Mouse (Mus musculus): Measurements from ENCODE around the gene C1ql1.

C1ql1 gene

DNA sequence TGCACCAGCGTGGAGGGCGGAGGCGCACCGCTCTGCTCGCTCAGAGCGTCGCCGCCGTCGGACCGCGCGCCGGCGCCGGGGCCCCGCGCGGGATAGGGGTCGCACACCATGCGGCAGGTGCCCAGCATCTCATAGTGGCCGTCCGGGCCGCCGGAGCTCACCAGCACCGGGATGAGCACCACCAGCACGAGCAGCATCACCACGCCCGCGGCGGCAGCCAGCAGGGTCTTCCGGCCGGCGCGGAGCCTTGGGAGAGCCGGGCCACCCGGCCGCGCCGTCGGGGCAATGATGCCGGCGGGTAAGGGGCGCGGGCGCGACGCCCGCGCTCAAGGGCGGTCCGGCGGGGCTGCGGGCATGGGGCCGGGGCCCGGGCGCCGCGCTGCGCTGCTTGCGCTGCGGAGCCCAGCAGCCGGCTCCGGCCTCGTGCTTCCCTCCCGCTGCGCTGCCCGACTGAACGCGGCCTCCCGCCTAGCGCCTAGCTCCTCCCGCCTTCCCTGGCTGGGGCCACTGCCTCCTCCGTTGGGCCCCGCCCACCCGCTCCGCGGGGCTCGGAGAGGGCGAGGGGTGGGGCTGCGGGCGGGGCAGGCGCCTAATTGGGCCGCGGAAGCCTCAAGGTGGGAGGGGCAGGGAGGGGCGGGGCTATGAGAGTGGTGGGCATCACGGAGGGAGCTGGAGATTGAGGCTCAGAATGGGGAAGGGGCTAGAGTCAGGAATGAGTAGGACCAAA lies at the start of gene C1ql1:
TSS of gene C1ql1 (minus strand) at position 424 of the 727 bp plus-strand sequence.
- 1% methylated on average over 83 of the region's 87 CpGs for WGBS

DNA sequence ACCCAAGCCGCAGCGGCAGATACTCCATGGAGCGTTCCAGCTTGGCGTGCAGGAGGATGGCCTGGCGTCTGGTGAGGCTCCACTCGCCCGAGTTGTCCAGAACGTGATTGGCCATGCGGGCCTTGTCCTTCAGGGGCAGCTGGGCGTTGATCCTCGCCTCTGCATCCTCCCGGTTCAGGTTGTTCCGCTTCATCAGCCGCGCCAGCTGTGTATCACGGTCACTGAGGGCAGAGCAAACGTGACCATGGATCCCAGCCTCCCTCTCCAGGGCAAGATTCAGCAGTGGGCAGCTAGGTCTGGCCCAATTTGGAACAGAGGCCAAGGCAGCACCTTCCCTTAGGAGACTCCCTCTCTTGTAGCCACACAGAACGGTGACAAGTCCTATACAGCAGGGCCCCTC lies 48.5 kb upstream of the C1ql1 start:
- WGBS: 95% methylated on average over 18 of the region's 18 CpGs

DNA sequence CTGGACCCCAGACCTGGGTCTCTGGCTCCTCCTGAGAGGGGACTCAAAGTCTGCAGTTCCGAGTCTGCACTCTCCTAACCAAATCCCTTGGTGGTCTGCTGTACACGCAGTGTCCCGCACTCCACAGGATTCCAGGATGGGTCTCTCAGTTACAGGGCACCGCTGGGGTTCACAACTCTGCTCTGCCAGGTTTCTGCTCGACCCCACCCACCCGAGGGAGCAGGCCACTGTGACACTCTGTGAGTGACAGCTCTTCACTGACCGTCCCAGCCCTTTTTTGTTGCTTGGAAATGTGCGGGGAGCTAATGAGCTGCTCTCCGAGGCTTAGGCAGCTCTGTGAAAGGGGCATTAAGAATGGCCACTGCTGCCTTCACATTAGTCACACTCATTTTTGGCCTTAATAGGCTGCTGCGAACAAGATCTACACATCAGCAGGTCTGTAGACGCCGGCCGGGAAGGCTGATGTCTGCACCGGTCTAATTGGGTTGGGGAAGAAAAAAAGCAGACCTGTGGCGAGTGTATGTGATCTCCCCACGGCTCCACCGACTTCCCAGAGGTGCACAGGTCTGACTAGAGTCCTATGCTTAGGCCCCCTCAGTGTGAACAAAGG lies 47.0 kb upstream of the C1ql1 start:
- WGBS: 63% methylated on average over 17 of the region's 17 CpGs

DNA sequence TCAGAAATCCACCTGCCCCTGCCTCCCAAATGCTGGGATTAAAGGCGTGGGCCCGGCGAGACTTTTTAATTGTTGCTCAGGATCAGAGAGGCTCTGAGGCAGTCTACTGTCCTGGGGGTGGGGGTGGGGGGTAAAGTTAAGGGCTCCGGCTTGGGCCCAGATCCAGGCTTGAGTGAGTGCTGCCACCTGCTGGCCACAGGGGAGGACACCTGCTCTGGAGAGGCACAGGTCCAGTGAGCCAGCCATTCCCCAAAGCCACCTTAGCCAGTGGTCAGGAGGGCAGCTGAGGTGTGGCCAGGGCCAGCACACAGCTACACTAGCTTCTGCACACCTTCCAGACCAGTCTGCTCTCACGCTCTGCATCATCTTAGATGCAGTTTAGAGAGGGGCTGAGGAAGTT lies 46.5 kb upstream of the C1ql1 start:
- WGBS: 27% methylated on average over 5 of the region's 5 CpGs

DNA sequence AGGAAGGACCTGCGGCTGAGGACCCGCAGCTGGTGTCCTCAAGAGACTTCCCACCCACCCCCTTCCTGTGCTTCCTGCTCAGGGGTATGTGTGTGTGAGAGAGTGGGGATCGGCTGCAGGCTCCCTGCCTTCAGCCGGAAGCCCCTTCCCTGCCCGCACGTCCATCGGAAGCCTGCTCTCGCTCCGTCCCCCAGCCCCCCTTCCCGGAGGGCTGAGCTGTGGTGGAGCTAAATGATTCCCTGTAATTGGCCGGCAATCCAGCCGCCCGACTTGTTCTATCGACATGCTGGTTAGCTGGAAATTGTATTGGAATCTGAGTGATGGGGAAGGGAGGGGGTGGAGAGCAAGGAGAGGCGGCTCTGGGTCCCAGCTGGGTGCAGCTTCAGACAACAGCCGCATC lies 45.2 kb upstream of the C1ql1 start:
- 17% methylated on average over 16 of the region's 16 CpGs for WGBS

DNA sequence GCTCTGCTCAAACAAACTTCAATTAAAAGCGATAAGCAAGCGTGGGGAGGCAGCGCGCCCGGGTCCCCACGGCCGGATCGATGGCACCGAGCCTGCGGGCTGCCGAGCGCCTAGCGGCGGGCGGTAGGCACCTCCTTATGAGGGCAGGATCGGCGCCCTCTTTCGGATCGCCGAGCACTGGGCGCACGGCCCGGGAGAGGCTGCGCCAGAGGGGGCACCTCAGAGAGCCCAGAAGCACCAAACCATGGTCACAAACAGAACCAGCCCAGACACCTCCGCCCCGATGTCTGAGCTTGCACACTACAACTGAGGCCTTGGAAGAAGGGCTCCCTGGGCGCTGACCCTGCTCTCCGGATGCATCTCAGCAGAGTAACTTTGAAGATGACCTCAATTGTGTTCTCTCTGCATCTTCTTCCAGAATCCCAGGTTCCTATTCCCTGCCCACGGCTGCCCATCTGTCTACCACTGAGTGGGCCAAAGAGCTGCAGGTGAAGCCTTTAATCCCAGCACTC lies 43.7 kb upstream of the C1ql1 start:
- 3% methylated on average over 29 of the region's 29 CpGs for WGBS

DNA sequence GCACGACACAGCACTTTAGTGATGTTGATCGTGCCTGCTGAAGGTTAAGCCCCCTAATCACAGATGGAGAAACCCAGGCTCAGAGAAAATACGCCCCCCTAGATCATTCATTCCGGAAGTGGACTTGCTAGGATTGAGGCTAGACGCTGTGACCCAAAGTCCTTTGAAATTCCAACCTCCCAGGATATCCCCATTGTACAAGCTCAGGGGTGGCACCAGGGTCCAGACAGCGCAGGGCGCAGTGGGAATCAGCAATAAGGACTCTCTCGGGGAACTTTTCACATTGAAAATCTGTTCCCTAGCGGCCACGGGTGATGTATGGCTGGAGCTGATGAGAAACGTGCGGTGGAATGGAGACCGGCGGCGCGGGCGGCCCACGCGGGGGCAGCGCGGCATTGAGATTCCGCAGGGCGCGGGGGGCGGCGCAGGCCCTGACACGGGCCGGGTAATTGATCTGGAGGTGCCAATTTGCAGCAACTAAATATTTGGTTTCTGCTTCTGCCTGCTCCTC lies 43.2 kb upstream of the C1ql1 start:
- 15% methylated on average over 28 of the region's 28 CpGs for WGBS

DNA sequence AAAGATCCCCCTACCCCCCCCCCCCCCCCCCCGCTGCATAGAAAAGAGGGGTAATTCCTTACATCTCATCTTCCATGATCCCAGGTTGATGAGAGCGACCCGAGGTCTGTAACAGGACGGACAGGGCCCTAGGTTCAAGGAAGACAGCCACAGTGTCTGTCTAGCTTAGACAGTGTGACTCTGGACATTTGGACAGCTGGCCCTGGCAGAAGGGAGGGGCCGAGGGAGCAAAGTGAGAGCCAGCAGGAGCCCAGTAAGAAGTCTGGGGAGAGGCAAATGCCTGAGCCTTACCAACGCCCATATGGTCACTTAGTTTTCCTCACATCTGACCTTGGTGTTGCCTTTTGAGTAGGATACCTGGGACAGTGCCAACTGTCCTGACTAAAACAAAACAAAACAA lies 38.7 kb upstream of the C1ql1 start:
- WGBS: 77% methylated on average over 6 of the region's 6 CpGs

DNA sequence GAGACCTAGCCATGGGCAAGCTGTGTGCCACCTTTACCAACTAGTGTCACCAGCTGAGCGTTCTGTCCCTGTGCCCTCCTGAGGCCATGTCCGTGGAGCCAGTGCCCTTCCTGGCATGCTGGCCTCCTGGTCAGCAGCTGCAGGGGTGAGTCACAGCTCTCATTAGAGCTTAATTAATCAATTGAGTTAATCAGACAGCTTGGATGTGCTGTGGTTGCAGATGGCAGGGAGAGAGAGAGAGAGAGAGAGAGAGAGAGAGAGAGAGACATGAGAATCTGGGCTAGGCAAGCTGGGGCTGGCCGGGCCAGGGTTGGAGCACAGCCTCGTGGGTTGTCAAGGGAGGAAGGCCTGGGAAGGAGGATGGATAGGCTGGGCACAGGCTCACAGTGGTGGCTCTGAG lies 38.1 kb upstream of the C1ql1 start:
- WGBS: 70% methylated on average over 4 of the region's 4 CpGs

DNA sequence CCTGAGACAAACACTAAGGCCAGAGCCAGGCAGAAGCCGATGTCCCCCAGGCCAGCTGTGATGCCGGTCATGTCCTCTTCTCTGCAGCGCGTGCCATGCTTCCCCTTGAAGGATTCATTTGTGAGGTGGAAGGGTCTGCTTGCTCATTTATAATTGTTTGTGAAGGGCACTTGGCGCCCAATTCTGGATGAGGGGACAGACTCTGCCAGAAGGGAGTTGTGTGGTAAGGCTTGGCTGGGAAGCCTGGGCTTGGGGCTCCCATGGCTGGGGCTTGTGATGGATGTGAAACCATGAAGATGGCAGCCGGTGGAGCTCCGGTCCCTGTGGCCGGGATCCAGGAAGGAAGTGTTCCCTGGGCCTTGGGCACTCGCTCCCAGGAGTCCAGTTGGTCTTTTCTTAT lies 37.6 kb upstream of the C1ql1 start:
- WGBS: 89% methylated on average over 9 of the region's 9 CpGs

DNA sequence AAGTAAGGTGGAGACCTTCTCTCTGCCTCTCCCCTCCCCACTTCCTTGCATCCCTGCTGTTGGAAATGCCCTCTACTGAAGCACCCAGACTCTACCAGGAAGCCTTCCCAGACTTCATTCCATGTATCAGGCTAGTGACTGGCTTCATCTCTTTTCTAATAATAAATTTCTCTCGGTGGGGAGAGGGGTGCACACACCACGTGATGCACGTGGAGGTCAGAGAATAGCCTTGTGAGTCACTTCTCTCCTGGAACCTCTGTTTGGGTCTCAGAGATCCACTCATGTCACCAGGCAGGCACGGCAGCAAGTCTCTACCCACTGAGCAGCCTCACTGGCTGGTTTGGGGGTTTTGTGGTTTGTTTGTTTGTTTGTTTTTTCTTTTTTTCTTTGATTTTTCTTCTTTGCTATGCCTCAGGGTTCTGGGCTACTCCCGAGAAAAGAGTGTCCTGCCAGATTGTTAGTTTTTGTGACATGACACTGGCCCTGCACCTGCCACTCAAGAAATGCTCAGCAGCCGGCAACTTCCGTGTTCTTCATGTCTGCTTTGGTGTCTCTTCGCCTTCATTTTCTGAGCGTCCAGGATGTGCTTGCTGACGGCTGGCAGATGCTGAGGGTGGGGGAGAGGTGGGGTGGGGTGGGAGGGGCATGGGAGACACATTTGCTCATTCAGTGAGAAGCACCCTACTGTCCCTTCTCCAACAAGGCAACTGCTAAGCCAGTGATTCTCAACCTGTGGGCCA lies 34.8 kb upstream of the C1ql1 start:
- 70% methylated on average over 10 of the region's 10 CpGs for WGBS

DNA sequence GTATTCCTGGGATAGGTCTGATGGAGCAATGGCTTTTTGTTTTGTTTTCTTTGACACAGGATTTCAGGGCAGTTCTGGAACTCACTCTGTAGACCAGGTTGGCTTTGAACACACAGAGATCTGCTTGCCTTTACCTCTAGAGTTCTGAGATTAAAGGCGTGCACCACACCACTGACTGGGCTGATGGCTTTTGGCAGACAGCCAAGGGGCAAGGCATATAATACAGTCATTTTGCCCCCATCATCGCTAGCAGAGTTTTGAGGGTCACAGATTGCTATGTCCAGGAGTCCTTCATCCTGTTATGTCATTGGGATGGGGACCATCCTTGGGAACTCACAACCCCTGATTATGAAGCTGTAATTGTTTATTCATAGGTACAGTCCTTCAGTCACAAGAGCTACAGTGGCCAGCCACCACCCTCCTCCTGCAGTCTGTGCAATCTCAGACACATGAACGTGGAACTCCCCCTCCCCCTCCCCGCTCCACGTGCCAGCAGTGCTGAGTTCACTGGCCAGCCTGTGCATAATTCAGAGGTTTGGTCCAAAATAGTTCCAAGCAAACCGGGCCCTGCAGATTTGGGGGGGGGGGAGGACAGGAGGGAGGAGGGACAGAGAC lies 31.7 kb upstream of the C1ql1 start:
- 45% methylated on average over 6 of the region's 6 CpGs for WGBS

DNA sequence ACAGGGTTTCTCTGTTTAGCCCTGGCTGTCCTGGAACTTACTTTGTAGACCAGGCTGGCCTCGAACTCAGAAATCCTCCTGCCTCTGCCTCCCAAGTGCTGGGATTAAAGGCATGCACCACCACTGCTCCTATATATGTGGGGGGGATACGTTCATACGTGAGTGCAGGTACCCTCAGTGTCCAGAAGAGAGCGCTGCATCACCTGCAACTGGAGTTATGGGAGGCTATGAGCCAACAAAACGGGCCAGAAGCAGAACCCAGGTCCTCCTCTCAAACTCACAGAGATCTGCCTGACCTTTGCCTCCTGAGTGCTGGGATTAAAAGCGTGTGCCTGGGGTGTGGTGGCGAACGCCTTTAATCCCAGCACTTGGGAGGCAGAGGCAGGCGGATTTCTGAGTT lies 29.5 kb upstream of the C1ql1 start:
- 91% methylated on average over 9 of the region's 9 CpGs for WGBS

DNA sequence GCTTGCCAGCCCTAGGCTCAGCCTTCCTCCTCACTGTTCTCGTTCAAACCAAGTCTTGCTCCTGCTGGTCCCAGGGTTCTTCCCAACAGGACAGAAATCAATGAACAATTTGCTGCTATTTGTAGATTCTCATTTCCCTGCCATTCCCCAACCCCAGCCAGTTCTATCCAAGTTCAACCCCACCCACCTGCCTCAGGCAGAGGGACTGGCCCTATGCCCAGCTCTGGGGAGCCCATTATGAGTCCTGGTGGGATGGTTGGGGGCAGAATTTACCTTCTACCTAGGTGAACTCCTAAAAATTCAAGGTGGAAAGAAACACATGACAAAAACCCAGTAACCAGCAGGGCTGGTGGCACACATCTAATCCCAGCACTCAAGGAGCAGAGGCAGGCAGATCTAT lies 25.8 kb upstream of the C1ql1 start:
- WGBS: 36% methylated on average over 1 of the region's 1 CpGs

DNA sequence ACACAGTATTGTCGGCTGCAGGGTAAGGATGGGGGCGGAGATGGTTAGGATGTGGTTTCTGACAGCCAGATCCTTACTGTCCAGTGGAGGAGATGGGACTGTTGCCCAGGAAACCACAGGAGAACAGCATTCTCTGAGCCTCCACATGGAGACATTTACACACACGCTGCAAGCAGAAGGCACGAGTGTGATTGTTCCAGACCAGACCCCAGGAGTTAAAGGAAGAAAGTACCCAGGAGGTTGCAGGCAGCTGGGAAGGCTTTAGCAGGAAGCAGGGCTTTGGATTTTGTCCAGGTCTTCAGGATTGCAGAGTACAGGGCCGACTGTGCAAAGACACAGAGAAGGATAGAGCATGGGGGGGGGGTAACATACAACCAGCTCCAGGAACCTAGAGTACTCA lies 25.1 kb upstream of the C1ql1 start:
- 30% methylated on average over 5 of the region's 5 CpGs for WGBS

DNA sequence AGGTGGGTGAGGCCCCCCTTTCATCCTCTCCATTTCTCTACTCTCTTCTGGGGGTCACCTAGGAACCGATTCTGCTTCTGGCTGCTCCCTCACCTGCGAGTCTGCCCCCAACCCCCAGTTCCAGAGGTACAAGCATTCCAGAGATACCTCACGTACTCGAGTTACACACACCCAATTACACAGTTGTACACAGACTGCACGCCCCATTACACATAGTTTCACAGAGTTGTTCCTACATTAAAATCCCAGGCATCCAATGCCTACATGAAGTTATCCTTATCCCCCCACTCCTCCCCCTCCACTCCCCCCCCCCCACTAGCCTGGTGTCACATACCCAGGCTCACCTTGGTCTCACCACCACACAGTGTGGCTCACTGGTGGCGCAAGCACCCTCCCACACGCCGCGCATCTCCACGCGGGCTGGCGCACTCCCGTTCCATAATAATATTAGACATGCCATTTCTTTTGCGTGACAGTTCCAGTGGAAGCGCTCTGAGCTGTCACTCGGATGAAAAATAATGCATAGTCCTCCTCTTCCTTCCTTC lies 18.1 kb upstream of the C1ql1 start:
- WGBS: 64% methylated on average over 16 of the region's 16 CpGs

DNA sequence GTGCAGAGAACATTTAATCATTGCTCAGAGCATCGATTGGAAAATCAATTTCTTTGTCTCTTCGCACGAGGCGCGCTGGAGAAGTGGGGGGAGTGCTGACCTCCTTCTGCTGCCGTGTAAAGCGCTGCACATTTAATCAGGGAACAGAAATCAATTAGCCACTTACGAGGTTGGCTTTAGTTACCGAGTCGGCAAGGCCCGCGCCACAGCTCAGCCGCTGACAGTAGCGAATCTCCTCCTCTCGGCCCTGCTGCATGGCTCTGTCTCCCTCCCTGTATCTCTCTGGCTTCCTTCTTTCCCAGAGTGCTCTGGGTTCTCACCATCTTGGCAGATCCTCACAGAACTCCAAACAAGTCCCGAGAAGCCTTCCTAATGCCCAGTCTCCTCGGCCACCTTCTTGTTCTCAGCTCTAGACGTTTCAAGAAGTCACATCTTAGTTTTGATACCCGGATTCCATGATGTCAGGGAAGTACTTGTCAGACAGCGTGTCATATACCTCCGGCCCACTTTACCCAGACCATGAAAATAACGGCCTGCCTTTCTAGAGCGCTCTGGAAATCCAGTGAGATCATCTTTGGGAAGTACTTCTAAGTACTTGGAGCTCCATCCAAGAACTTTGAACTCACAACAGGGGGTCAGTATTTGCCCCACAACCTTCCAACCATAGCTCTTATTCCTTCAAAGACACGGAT lies 17.5 kb upstream of the C1ql1 start:
- WGBS: 43% methylated on average over 24 of the region's 24 CpGs

DNA sequence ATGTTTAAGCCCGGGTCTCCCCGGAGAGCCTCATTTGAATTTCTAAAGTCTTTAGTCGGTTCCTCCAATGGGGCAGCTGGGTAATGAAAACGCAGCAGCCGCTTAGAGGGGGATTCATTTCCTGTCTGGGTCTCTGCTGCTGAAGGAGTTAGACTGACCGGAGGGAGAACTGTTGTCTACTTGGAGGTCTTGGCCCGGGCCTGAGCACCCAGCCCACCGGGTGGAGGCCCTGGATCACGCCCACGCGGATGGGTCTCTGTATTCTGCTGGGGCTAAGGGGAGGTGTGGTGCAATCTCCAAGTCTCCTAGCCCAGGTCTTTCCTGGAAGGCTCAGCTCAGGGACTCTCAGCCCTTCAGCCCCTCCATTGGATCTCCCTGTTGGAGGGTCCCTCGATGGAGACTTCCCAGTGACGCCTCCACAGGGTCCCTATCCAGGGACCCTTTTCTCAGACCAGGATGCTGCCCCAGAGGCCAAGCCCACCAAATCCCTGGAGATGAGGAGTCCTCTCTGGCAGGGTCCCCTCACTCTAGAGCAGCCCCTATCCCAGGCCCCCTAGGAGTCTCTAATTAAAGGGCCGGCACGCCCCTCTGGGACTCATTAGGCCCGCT lies 16.9 kb upstream of the C1ql1 start:
- WGBS: 20% methylated on average over 16 of the region's 16 CpGs

DNA sequence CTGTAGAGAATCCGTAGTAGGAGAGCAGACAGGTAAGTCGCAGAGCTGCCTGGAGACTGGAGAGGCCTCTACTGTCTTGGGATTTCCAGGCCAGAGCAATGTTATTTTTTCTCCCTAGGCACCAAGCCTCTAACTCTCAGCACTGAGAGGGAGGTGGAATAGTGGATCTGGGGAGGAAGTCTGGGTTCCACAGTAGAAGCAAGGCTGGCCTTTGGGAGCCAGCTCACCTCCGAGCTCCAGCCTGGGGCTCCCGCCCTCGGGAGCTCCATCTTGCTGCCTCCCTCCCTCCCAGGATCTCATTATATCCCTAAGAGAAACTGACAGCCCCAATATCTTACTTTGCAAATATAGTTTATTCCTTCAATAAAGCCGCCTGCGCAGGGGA lies 16.4 kb upstream of the C1ql1 start:
- WGBS: 51% methylated on average over 7 of the region's 7 CpGs

DNA sequence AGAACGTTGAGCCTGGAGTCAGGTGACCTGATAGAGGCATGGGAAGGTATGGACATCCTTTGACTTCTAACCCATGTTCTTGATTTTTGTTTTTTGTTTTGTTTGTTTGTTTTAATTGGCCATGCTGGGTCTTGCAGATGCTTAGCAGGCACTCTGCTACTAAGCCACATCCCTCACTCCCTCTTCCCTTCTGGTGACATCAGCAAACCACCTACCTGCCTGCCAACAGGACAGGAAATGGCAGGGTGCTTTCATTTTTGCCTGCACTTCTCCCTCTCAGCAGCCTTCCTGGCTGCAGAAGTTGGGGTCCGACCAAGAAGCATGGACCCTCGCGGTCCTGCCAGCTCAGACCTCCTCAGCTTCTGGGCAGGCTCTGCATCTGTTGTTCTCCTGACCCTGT lies 14.6 kb upstream of the C1ql1 start:
- WGBS: 96% methylated on average over 4 of the region's 4 CpGs

DNA sequence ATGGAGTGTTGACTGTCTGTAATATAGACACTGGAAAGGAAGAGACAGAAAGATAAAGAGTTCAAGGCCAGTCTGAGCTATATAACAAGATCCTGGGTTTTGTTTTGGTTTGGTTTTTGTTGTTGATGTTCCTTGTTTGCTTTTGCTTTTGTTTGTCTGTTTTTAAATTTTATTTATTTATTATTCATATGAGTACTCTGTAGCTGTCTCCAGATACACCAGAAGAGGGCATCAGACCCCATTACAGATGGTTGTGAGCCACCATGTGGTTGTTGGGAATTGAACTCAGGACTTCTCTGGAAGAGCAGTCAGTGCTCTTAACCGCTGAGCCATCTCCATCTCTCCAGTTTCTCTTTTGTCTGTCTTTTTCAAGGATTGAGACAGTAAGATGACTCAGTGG lies 12.4 kb upstream of the C1ql1 start:
- WGBS: 89% methylated on average over 1 of the region's 1 CpGs
